Mouse (Mus musculus) CH12.LX (cell line): ENCODE results near the gene Arsb. TPM values are rescaled to one million over a fixed set of nuclear protein-coding genes. Genes with fewer than 3 reads are reported as not detected.

Experiments
- DNase-seq: peaks from one replicate; pipeline ENCODE4 v3.0.0-alpha.2; 2013; ENCODE audit errors: extremely low read depth
- H3K27ac ChIP-seq: 2 replicates; pipeline ENCODE4 v1.5.1; 2012; ENCODE audit warnings: low read depth, mild to moderate bottlenecking, control low read depth, moderate library complexity; ENCODE audit not compliant: insufficient read depth
- H3K27me3 ChIP-seq: replicated peaks from 2 replicates; pipeline ENCODE3; 2012; ENCODE audit warnings: inconsistent platforms
- H3K36me3 ChIP-seq, 2 experiments: replicated peaks in 1 of 2; 2 replicates each; pipeline versions ENCODE3 to v1.6.1; 2012; ENCODE audit warnings: inconsistent platforms in 1 of 2, low read length in 1 of 2, mild to moderate bottlenecking in 1 of 2, mixed read lengths in 1 of 2, moderate library complexity in 1 of 2; ENCODE audit not compliant: control insufficient read depth in 1 of 2, insufficient read depth in 1 of 2
- H3K4me1 ChIP-seq, 2 experiments: 2 replicates each; pipeline ENCODE4 v1.6.1; 2012; ENCODE audit warnings: inconsistent platforms in 1 of 2, moderate library complexity in 1 of 2; ENCODE audit not compliant: insufficient read depth in 2 of 2, control insufficient read depth in 1 of 2
- H3K4me2 ChIP-seq: 2 replicates; pipeline ENCODE4 v1.6.1; 2012; ENCODE audit warnings: low read depth, mild to moderate bottlenecking, control low read depth; ENCODE audit not compliant: poor library complexity, insufficient read depth, severe bottlenecking
- H3K4me3 ChIP-seq, 3 experiments: fragments of 150-350 bp in 1 of 3; sonication (generic) in 1 of 3; replicated peaks in 1 of 3; 2 replicates each; pipeline versions ENCODE3 to v1.5.1; 2011 to 2012; ENCODE audit warnings: low read depth in 2 of 3, low read length in 2 of 3, mild to moderate bottlenecking in 2 of 3, moderate library complexity in 2 of 3, control low read depth in 1 of 3, improper control_type of control experiment in 1 of 3, inconsistent platforms in 1 of 3, mixed read lengths in 1 of 3; ENCODE audit not compliant: poor library complexity in 1 of 3
- H3K79me2 ChIP-seq: replicated peaks from 2 replicates; pipeline ENCODE4 v1.6.1; 2012; ENCODE audit warnings: mild to moderate bottlenecking, moderate library complexity; ENCODE audit not compliant: control insufficient read depth, poor library complexity, insufficient read depth, severe bottlenecking; ENCODE audit errors: extremely low read depth
- H3K9ac ChIP-seq: 2 replicates; pipeline ENCODE4 v1.6.1; 2012; ENCODE audit warnings: low read depth, mild to moderate bottlenecking, control low read depth, moderate library complexity; ENCODE audit not compliant: insufficient read depth
- H3K9me3 ChIP-seq: replicated peaks from 2 replicates; pipeline ENCODE3; 2012; ENCODE audit warnings: low read length, inconsistent platforms, mixed read lengths
- BHLHE40 ChIP-seq: IDR thresholded peaks from 2 replicates; pipeline ENCODE4 v1.6.1; 2011; ENCODE audit warnings: mild to moderate bottlenecking, low read depth, low read length, improper control_type of control experiment
- CHD1 ChIP-seq: IDR thresholded peaks from 2 replicates; pipeline ENCODE4 v1.6.1; 2012; ENCODE audit warnings: low read depth, low read length, improper control_type of control experiment, inconsistent platforms
- CHD2 ChIP-seq: IDR thresholded peaks from 2 replicates; pipeline ENCODE4 v1.6.1; 2011; ENCODE audit warnings: low read length, improper control_type of control experiment
- CTCF ChIP-seq, 2 experiments: IDR thresholded peaks in 1 of 2; conservative IDR thresholded peaks in 1 of 2; 2 replicates each; pipeline ENCODE4 v1.5.1; 2011 to 2012; ENCODE audit warnings: low read depth in 2 of 2, low read length in 2 of 2, improper control_type of control experiment in 1 of 2, inconsistent platforms in 1 of 2, mild to moderate bottlenecking in 1 of 2, moderate library complexity in 1 of 2
- E2F4 ChIP-seq: IDR thresholded peaks from 2 replicates; pipeline ENCODE4 v1.6.1; 2011; ENCODE audit warnings: low read depth, low read length, improper control_type of control experiment; ENCODE audit not compliant: insufficient replicate concordance
- ELF1 ChIP-seq: IDR thresholded peaks from 2 replicates; pipeline ENCODE4 v1.6.1; 2014; ENCODE audit warnings: low read depth, mild to moderate bottlenecking, inconsistent platforms, low read length, improper control_type of control experiment
- EP300 ChIP-seq: IDR thresholded peaks from 2 replicates; pipeline ENCODE4 v1.6.1; 2011; ENCODE audit warnings: low read length, improper control_type of control experiment
- HCFC1 ChIP-seq: IDR thresholded peaks from 2 replicates; pipeline ENCODE4 v1.6.1; 2012; ENCODE audit warnings: low read depth, mild to moderate bottlenecking, inconsistent platforms, low read length, improper control_type of control experiment
- MAX ChIP-seq: IDR thresholded peaks from 2 replicates; pipeline ENCODE4 v1.6.1; 2011; ENCODE audit warnings: low read length, improper control_type of control experiment
- NELFE ChIP-seq: IDR thresholded peaks from 2 replicates; pipeline ENCODE4 v1.6.1; 2011; ENCODE audit warnings: low read depth, low read length, improper control_type of control experiment
- NRF1 ChIP-seq: IDR thresholded peaks from 2 replicates; pipeline ENCODE4 v1.6.1; 2014; ENCODE audit warnings: low read depth, mild to moderate bottlenecking, inconsistent platforms, low read length, improper control_type of control experiment, moderate library complexity
- POLR2A ChIP-seq: IDR thresholded peaks from 2 replicates; pipeline ENCODE4 v1.6.1; 2011; ENCODE audit warnings: low read depth, mild to moderate bottlenecking, improper control_type of control experiment, low read length
- POLR2AphosphoS2 ChIP-seq: IDR thresholded peaks from 2 replicates; pipeline ENCODE4 v1.6.1; 2011; ENCODE audit warnings: low read depth, low read length, improper control_type of control experiment
- SIN3A ChIP-seq: IDR thresholded peaks from 2 replicates; pipeline ENCODE4 v1.6.1; 2012; ENCODE audit warnings: low read length, improper control_type of control experiment, inconsistent platforms
- TCF12 ChIP-seq: IDR thresholded peaks from 2 replicates; pipeline ENCODE4 v1.6.1; 2014; ENCODE audit warnings: low read depth, mild to moderate bottlenecking, inconsistent platforms, low read length, improper control_type of control experiment
- UBTF ChIP-seq: IDR thresholded peaks from 2 replicates; pipeline ENCODE4 v1.6.1; 2012; ENCODE audit warnings: low read depth, mild to moderate bottlenecking, inconsistent platforms, low read length, improper control_type of control experiment, moderate library complexity
- USF2 ChIP-seq: conservative IDR thresholded peaks from 2 replicates; pipeline ENCODE4 v1.6.1; 2011; ENCODE audit warnings: low read depth, low read length, improper control_type of control experiment
- ZC3H11A ChIP-seq: IDR thresholded peaks from 2 replicates; pipeline ENCODE4 v1.6.1; 2012; ENCODE audit warnings: low read depth, mild to moderate bottlenecking, inconsistent platforms, low read length, improper control_type of control experiment
- ZKSCAN1 ChIP-seq: IDR thresholded peaks from 2 replicates; pipeline ENCODE4 v1.6.1; 2012; ENCODE audit warnings: low read depth, inconsistent platforms, low read length, improper control_type of control experiment, borderline replicate concordance
- dilution Hi-C: fragments of 300-500 bp; cut with MboI; formaldehyde crosslinking; loops from 2 replicates; pipeline ENCODE4 v1.14.3; 2020; ENCODE audit warnings: low sequenced_read_pairs; ENCODE audit not compliant: extremely low pct_unique_long_range_greater_than_20kb, extremely low pct_ligation_motif_present
- in situ Hi-C: fragments of 300-500 bp; cut with MboI; formaldehyde crosslinking; loops from 3 replicates; pipeline ENCODE4 v1.14.3; 2019; ENCODE audit warnings: low sequenced_read_pairs, low pct_ligation_motif_present, low pct_unique_long_range_greater_than_20kb, mixed read lengths
- polyA plus RNA-seq: library from polyadenylated mRNA; unstranded; fragments of >175 nt; gene quantifications from 2 replicates; pipeline ENCODE4 v1.2.1, GENCODE M21; 2012; ENCODE audit warnings: low read depth; ENCODE audit not compliant: insufficient read length
- total RNA-seq, 2 experiments: library from RNA; depleted of rRNA; stranded (reverse); fragments of 300-350 nt in 1 of 2; fragments of >200 nt in 1 of 2; gene quantifications; 2 replicates each; pipeline ENCODE4 v1.2.3; 2012 to 2014

Arsb gene
- total and polyA plus RNA-seq, 3 experiments: 1.0 to 9.8 (median 2.0) TPM

DNA sequence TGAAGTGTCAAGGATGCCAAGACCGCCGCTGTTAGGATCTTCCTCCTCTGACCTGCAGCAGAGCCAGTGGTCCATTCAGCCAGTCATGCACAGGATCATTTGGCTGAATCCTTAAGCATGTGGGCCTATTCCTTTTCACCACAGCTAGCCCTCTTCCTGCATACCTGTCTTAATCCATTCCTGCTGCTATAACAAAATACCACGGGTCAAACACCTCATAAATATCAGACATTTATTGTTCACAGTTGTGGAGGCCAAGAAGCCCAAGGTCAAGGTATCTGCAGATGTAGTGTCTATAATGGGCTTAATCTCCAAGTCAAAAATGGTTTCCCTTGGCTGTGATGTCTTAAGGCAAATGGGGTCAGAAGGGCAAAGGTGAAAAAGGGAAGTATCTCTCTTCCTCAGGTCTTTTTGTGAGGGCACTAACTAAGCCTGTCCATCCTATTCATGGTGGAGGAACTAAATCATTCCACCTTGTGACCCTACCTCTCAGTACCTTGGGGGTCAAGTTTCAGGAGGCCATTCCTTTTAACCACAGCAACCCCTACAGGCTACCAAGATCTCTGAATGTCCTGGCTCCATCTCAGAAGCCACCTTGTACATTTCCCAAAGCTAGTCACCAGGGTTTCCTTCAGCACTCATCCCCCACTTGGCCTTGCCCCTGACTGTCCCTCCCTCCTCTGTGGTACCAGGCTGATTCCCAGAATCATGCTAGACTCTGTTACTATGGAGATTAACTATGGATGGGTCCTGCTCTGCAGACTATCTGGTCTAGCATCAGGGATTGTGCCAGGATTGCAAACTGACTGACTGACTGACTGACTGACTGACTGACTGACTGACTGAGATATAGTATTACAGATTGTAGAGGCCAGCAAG, 128.2 kb downstream of the Arsb start:
- Histone ChIP-seq H3K9ac (no peak overlapping the region), H3K4me2 (no peak overlapping the region), H3K27me3 (no peaks in the 10 kb centered on the region), H3K4me3 (no peak overlapping the region), H3K4me1 (peaks cover 0 to 31% of the 10 kb centered on the region in 2 experiments; a peak in 2 of 4 replicates), H3K36me3 (no peaks in the 10 kb centered on the region), H3K27ac (no peak overlapping the region), H3K79me2 (no peaks in the 10 kb centered on the region)
- in situ Hi-C loops: no loop called here
- dilution Hi-C loops: no loop called here
- TF ChIP-seq CTCF (conservative IDR thresholded peaks at IDR 0.05 in 1 of 2, IDR thresholded peaks at IDR 0.05 in 1 of 2; ENCODE audit: low read depth in 2 of 2, low read length in 2 of 2) (no peak), USF2 (no peak), UBTF (no peak), CHD2 (no peak), ELF1 (no peak), E2F4 (no peak), ZKSCAN1 (no peak), HCFC1 (no peak), MAX (no peak), NRF1 (no peak), POLR2AphosphoS2 (no peak), BHLHE40 (no peak), ZC3H11A (no peak), NELFE (no peak), TCF12 (no peak), POLR2A (no peak), SIN3A (no peak), EP300 (no peak)
- TF ChIP-seq, all 38 proteins: peak for 0
- no peak for DNase-seq
- no peaks in the 10 kb centered on the region for H3K9me3 ChIP-seq

DNA sequence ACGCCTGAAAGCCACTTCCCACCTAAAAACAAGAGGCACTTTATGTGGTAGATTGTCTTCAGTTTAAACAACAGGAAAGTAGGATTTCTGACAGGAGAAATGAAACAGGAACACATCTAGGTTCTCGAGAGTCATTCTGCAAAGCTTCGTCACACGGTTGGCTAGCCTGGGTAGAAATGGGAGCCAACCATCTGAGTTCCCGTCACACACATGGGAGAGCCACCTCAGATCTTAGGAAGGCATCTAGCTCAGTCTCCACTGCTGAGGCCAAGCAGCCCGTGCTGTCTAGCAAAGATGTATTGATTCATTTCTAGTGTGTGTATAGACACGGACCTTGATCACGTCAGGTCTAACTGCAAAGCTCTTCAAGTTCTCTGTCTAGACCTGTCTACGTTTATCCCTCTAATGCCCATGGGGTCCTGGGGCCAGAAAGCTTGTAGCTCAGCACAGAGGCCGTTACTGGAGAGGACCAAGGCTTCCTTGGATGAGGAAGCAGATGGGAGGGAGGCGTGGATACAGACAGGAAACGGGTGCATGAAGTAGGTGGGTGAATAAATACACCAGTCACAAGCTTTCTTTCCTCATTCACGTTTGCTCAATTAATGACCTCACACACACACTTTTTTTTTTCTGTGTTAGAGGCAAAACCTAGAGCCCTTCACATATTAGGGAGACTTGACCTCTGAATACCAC, 129.7 kb downstream of the Arsb start:
- no peaks in the 10 kb centered on the region for H3K36me3 ChIP-seq
- in situ Hi-C loops: no loop called here
- H3K9ac ChIP-seq: no peak overlapping the region
- no peak overlapping the region for H3K4me3 ChIP-seq
- H3K4me2 ChIP-seq: no peak overlapping the region
- no peaks in the 10 kb centered on the region for H3K79me2 ChIP-seq
- TF ChIP-seq ZC3H11A (no peak), CHD1 (no peak)
- DNase-seq: no peak
- no peak overlapping the region for H3K27ac ChIP-seq
- no peaks in the 10 kb centered on the region for H3K27me3 ChIP-seq
- H3K4me1 ChIP-seq: peaks cover 0 to 31% of the 10 kb centered on the region in 2 experiments; a peak in 2 of 4 replicates
- no peaks in the 10 kb centered on the region for H3K9me3 ChIP-seq
- dilution Hi-C loops: no loop called here
